Mouse (Mus musculus): ENCODE measurements around the gene Gpc5.

DNA sequence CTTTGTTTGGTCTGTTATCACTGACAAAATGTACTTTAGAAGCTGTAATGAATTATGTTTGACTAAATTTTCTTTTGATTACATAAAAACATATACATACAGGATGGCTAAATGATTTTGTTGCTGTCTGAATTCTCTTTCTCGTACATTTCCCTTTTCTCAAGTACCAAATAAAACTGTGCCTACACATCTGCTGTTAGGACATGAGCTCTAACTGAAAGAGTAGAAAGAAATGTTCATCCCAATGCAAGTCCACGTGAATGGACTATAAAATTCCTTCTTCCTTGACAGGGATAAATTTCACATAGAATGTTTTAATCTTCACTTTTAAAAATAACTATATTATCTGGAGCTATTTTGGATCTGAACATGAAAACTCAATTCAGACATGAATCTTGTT is 751.8 kb downstream of the Gpc5 start:
- TF ChIP-seq CTCF (IDR thresholded peaks at IDR 0.05; ENCODE audit: borderline replicate concordance, extremely low read depth, insufficient read depth, insufficient read length) (no peak), POLR2A (IDR thresholded peaks at IDR 0.05; ENCODE audit: borderline replicate concordance, extremely low read depth, insufficient read depth, insufficient read length, poor library complexity, severe bottlenecking) (no peak)

Measured in brain, embryonic 14.5 days (tissue).